Mouse (Mus musculus): Measurements from ENCODE around the gene Gm10322.

DNA sequence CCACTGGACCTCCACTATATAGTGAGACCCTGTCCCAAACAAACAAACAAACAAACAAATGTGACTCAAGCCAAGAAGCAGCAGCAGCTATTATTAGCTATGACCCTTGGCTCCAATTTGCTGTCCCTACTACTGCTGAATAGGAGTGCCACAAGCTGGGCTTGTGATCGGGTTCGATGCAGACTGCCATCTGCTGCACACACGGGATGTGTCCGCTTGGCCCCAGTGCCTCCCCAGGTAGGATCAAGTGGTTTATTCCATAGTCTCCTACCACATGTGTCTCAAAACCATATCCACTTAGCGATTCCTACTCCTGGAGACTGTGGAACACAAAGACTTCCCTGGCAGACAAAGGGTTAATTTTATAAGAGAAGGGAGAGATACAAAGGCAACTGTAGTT, 1.7 kb upstream of the Gm10322 start:
- TF ChIP-seq POLR2A (IDR thresholded peaks at IDR 0.05; ENCODE audit: insufficient read depth, low read depth, low read length) (no peak), CTCF (IDR thresholded peaks at IDR 0.05) (0 out of 2 replicates have a peak, but pooled peaks have one; percentile 3)
